Mouse (Mus musculus): ENCODE data around the gene Xcr1. TPM values are rescaled to one million over a fixed set of nuclear protein-coding genes. Genes with fewer than 3 reads are reported as not detected.

Xcr1 gene
- 0.05 and 0.13 TPM in 2 replicates for polyA plus RNA-seq (2012; ENCODE audit: low replicate concordance)

DNA sequence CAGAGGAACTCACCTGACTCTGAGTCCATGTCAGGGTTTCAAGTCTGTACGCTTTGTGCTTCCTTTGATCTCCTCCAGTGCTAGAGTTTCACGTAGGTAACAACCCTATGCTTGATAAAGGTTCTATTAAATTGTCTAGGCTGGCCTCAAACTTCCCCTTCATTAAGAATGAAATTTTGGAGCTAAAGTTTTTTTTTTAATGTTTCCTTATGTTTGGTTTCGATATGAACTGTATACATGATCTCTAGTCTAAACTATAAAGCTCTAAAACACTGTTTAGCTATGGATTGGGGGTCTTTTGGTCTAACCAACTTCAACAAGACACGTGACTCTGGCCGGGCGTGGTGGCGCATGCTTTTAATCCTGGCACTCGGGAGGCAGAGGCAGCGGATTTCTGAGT, at the start of gene Xcr1:
Xcr1 (minus strand) TSS at position 101 of the 400 bp plus-strand sequence.

GRCm38 (mm10) chr9:123851713-123852448, 9.9 kb downstream of the Xcr1 start, which contains the start of gene Fyco1:
Gene Fyco1 (minus strand): TSS chr9:123851899.

GRCm38 (mm10) chr9:123806267-123806666, 55.6 kb downstream of the Xcr1 start, which contains the start of gene Cxcr6:
Gene Cxcr6 (plus strand): TSS chr9:123806475.

Other genes with a start within 250 kb of the Xcr1 start
- 0.05 and 0.09 TPM in 2 replicates for gene Slc6a20b, start 229.5 kb downstream of the Xcr1 start, polyA plus RNA-seq (2012; ENCODE audit: low replicate concordance)
- gene Ccr9, start 183.6 kb downstream of the Xcr1 start, polyA plus RNA-seq (2012; ENCODE audit: low replicate concordance) = 0.91 and 1.0 TPM in 2 replicates
- gene Slc6a20a, start 183.1 kb downstream of the Xcr1 start, polyA plus RNA-seq (2012; ENCODE audit: low replicate concordance) = 2.7 and 4.5 TPM in 2 replicates
- gene Lztfl1, start 144.3 kb downstream of the Xcr1 start, polyA plus RNA-seq (2012; ENCODE audit: low replicate concordance) = 0.61 and 1.6 TPM in 2 replicates
- 0.09 and 0.12 TPM in 2 replicates for gene Cxcr6, start 55.6 kb downstream of the Xcr1 start, polyA plus RNA-seq (2012; ENCODE audit: low replicate concordance)
- gene Fyco1, start 10.1 kb downstream of the Xcr1 start, polyA plus RNA-seq (2012; ENCODE audit: low replicate concordance) = 1.6 and 1.9 TPM in 2 replicates
- not detected in 2 replicates for gene Ccr1, start 106.7 kb upstream of the Xcr1 start, polyA plus RNA-seq (2012; ENCODE audit: low replicate concordance)
- gene Ccr1l1, start 116.4 kb upstream of the Xcr1 start, polyA plus RNA-seq (2012; ENCODE audit: low replicate concordance) = not detected in 2 replicates
- 0.68 TPM in 1 of 2 replicates, not detected in the other for gene Ccr3, start 159.9 kb upstream of the Xcr1 start, polyA plus RNA-seq (2012; ENCODE audit: low replicate concordance)
- 0.17 and 0.66 TPM in 2 replicates for gene Ccr2, start 239.9 kb upstream of the Xcr1 start, polyA plus RNA-seq (2012; ENCODE audit: low replicate concordance)

All from leukemia stem cell, adult 10-12 weeks (primary cell).